Mouse (Mus musculus) CH12.LX (cell line): ENCODE measurements at regions not wholly inside any gene's neighbourhood (a gene's known extent, or its start where the extent isn't known, plus 50 kb on each side); places are given as distances from the start of the nearest gene placed in this dataset.

Experiments
- DNase-seq: peaks from one replicate; pipeline ENCODE4 v3.0.0-alpha.2; 2013; ENCODE audit errors: extremely low read depth
- H3K27ac ChIP-seq: 2 replicates; pipeline ENCODE4 v1.5.1; 2012; ENCODE audit warnings: low read depth, mild to moderate bottlenecking, control low read depth, moderate library complexity; ENCODE audit not compliant: insufficient read depth
- H3K27me3 ChIP-seq: replicated peaks from 2 replicates; pipeline ENCODE3; 2012; ENCODE audit warnings: inconsistent platforms
- H3K36me3 ChIP-seq, 2 experiments: replicated peaks in 1 of 2; 2 replicates each; pipeline versions ENCODE3 to v1.6.1; 2012; ENCODE audit warnings: inconsistent platforms in 1 of 2, low read length in 1 of 2, mild to moderate bottlenecking in 1 of 2, mixed read lengths in 1 of 2, moderate library complexity in 1 of 2; ENCODE audit not compliant: control insufficient read depth in 1 of 2, insufficient read depth in 1 of 2
- H3K4me1 ChIP-seq, 2 experiments: 2 replicates each; pipeline ENCODE4 v1.6.1; 2012; ENCODE audit warnings: inconsistent platforms in 1 of 2, moderate library complexity in 1 of 2; ENCODE audit not compliant: insufficient read depth in 2 of 2, control insufficient read depth in 1 of 2
- H3K4me2 ChIP-seq: 2 replicates; pipeline ENCODE4 v1.6.1; 2012; ENCODE audit warnings: low read depth, mild to moderate bottlenecking, control low read depth; ENCODE audit not compliant: poor library complexity, insufficient read depth, severe bottlenecking
- H3K4me3 ChIP-seq, 3 experiments: fragments of 150-350 bp in 1 of 3; sonication (generic) in 1 of 3; replicated peaks in 1 of 3; 2 replicates each; pipeline versions ENCODE3 to v1.5.1; 2011 to 2012; ENCODE audit warnings: low read depth in 2 of 3, low read length in 2 of 3, mild to moderate bottlenecking in 2 of 3, moderate library complexity in 2 of 3, control low read depth in 1 of 3, improper control_type of control experiment in 1 of 3, inconsistent platforms in 1 of 3, mixed read lengths in 1 of 3; ENCODE audit not compliant: poor library complexity in 1 of 3
- H3K79me2 ChIP-seq: replicated peaks from 2 replicates; pipeline ENCODE4 v1.6.1; 2012; ENCODE audit warnings: mild to moderate bottlenecking, moderate library complexity; ENCODE audit not compliant: control insufficient read depth, poor library complexity, insufficient read depth, severe bottlenecking; ENCODE audit errors: extremely low read depth
- H3K9ac ChIP-seq: 2 replicates; pipeline ENCODE4 v1.6.1; 2012; ENCODE audit warnings: low read depth, mild to moderate bottlenecking, control low read depth, moderate library complexity; ENCODE audit not compliant: insufficient read depth
- H3K9me3 ChIP-seq: replicated peaks from 2 replicates; pipeline ENCODE3; 2012; ENCODE audit warnings: low read length, inconsistent platforms, mixed read lengths
- CHD2 ChIP-seq: IDR thresholded peaks from 2 replicates; pipeline ENCODE4 v1.6.1; 2011; ENCODE audit warnings: low read length, improper control_type of control experiment
- CTCF ChIP-seq, 2 experiments: IDR thresholded peaks in 1 of 2; conservative IDR thresholded peaks in 1 of 2; 2 replicates each; pipeline ENCODE4 v1.5.1; 2011 to 2012; ENCODE audit warnings: low read depth in 2 of 2, low read length in 2 of 2, improper control_type of control experiment in 1 of 2, inconsistent platforms in 1 of 2, mild to moderate bottlenecking in 1 of 2, moderate library complexity in 1 of 2
- EP300 ChIP-seq: IDR thresholded peaks from 2 replicates; pipeline ENCODE4 v1.6.1; 2011; ENCODE audit warnings: low read length, improper control_type of control experiment
- IRF4 ChIP-seq: IDR thresholded peaks from 2 replicates; pipeline ENCODE4 v1.6.1; 2014; ENCODE audit warnings: low read depth, mild to moderate bottlenecking, inconsistent platforms, low read length, improper control_type of control experiment
- JUN ChIP-seq: IDR thresholded peaks from 2 replicates; pipeline ENCODE4 v1.6.1; 2011; ENCODE audit warnings: low read depth, mild to moderate bottlenecking, low read length, improper control_type of control experiment, moderate library complexity; ENCODE audit not compliant: insufficient read depth
- KAT2A ChIP-seq: IDR thresholded peaks from 2 replicates; pipeline ENCODE4 v1.6.1; 2012; ENCODE audit warnings: low read length, improper control_type of control experiment, inconsistent platforms; ENCODE audit not compliant: insufficient replicate concordance
- MAX ChIP-seq: IDR thresholded peaks from 2 replicates; pipeline ENCODE4 v1.6.1; 2011; ENCODE audit warnings: low read length, improper control_type of control experiment
- MAZ ChIP-seq: IDR thresholded peaks from 2 replicates; pipeline ENCODE4 v1.6.1; 2012; ENCODE audit warnings: low read depth, mild to moderate bottlenecking, inconsistent platforms, low read length, improper control_type of control experiment, moderate library complexity
- MEF2A ChIP-seq: IDR thresholded peaks from 2 replicates; pipeline ENCODE4 v1.6.1; 2014; ENCODE audit warnings: low read depth, mild to moderate bottlenecking, inconsistent platforms, low read length, improper control_type of control experiment, borderline replicate concordance
- MYC ChIP-seq: IDR thresholded peaks from 2 replicates; pipeline ENCODE4 v1.6.1; 2011; ENCODE audit warnings: low read depth, mild to moderate bottlenecking, improper control_type of control experiment, low read length
- NRF1 ChIP-seq: IDR thresholded peaks from 2 replicates; pipeline ENCODE4 v1.6.1; 2014; ENCODE audit warnings: low read depth, mild to moderate bottlenecking, inconsistent platforms, low read length, improper control_type of control experiment, moderate library complexity
- POLR2A ChIP-seq: IDR thresholded peaks from 2 replicates; pipeline ENCODE4 v1.6.1; 2011; ENCODE audit warnings: low read depth, mild to moderate bottlenecking, improper control_type of control experiment, low read length
- POLR2AphosphoS2 ChIP-seq: IDR thresholded peaks from 2 replicates; pipeline ENCODE4 v1.6.1; 2011; ENCODE audit warnings: low read depth, low read length, improper control_type of control experiment
- RAD21 ChIP-seq: IDR thresholded peaks from 2 replicates; pipeline ENCODE4 v1.6.1; 2011; ENCODE audit warnings: low read depth, mild to moderate bottlenecking, low read length, improper control_type of control experiment, moderate library complexity
- RCOR1 ChIP-seq: conservative IDR thresholded peaks from 2 replicates; pipeline ENCODE4 v1.6.1; 2012; ENCODE audit warnings: low read depth, mild to moderate bottlenecking, inconsistent platforms, low read length, improper control_type of control experiment
- SMC3 ChIP-seq: IDR thresholded peaks from 2 replicates; pipeline ENCODE4 v1.6.1; 2011; ENCODE audit warnings: low read depth, low read length, improper control_type of control experiment
- TBP ChIP-seq: conservative IDR thresholded peaks from 2 replicates; pipeline ENCODE4 v1.6.1; 2011; ENCODE audit warnings: low read depth, low read length, improper control_type of control experiment
- UBTF ChIP-seq: IDR thresholded peaks from 2 replicates; pipeline ENCODE4 v1.6.1; 2012; ENCODE audit warnings: low read depth, mild to moderate bottlenecking, inconsistent platforms, low read length, improper control_type of control experiment, moderate library complexity
- USF2 ChIP-seq: conservative IDR thresholded peaks from 2 replicates; pipeline ENCODE4 v1.6.1; 2011; ENCODE audit warnings: low read depth, low read length, improper control_type of control experiment
- ZC3H11A ChIP-seq: IDR thresholded peaks from 2 replicates; pipeline ENCODE4 v1.6.1; 2012; ENCODE audit warnings: low read depth, mild to moderate bottlenecking, inconsistent platforms, low read length, improper control_type of control experiment
- ZKSCAN1 ChIP-seq: IDR thresholded peaks from 2 replicates; pipeline ENCODE4 v1.6.1; 2012; ENCODE audit warnings: low read depth, inconsistent platforms, low read length, improper control_type of control experiment, borderline replicate concordance
- dilution Hi-C: fragments of 300-500 bp; cut with MboI; formaldehyde crosslinking; loops from 2 replicates; pipeline ENCODE4 v1.14.3; 2020; ENCODE audit warnings: low sequenced_read_pairs; ENCODE audit not compliant: extremely low pct_unique_long_range_greater_than_20kb, extremely low pct_ligation_motif_present
- in situ Hi-C: fragments of 300-500 bp; cut with MboI; formaldehyde crosslinking; loops from 3 replicates; pipeline ENCODE4 v1.14.3; 2019; ENCODE audit warnings: low sequenced_read_pairs, low pct_ligation_motif_present, low pct_unique_long_range_greater_than_20kb, mixed read lengths

GRCm38 (mm10) chr10:99461446-99461966, 198.5 kb downstream of the Dusp6 start (continued):
- TF ChIP-seq RAD21 (no peak), JUN (no peak), SMC3 (no peak), CHD2 (no peak), MYC (0 out of 2 replicates have a peak, but pooled peaks have one; percentile 26), IRF4 (peak; percentile 97), POLR2A (no peak), MAZ (no peak; the same call in 1 of the 2 replicates), RCOR1 (peak; percentile 83; the same call in 1 of the 2 replicates), NRF1 (no peak)

- no peaks in the 10 kb centered on the region for H3K27me3 ChIP-seq
- H3K36me3 ChIP-seq: no peaks in the 10 kb centered on the region
- peaks cover 0 to 6% of the 10 kb centered on the region in 2 experiments; a peak in 2 of 4 replicates for H3K4me1 ChIP-seq
- no peaks in the 10 kb centered on the region for H3K79me2 ChIP-seq
- DNase-seq: no peak
- no peak overlapping the region for H3K4me3 ChIP-seq
- H3K9me3 ChIP-seq: no peaks in the 10 kb centered on the region
- H3K27ac ChIP-seq: no peak overlapping the region
- dilution Hi-C loops: no loop called here
- H3K9ac ChIP-seq: no peak overlapping the region
- in situ Hi-C loops: loop anchor here (25.0 kb wide), 1 partner anchor 279 kb away; no protein-coding TSS in a partner anchor
- no peak overlapping the region for H3K4me2 ChIP-seq
- no peak for TF ChIP-seq RAD21
- no peak for TF ChIP-seq SMC3
- no peak for TF ChIP-seq MAX
- TF ChIP-seq USF2: no peak
- TF ChIP-seq CHD2: no peak
- TF ChIP-seq NRF1: no peak
- no peak for TF ChIP-seq CTCF (conservative IDR thresholded peaks at IDR 0.05 in 1 of 2, IDR thresholded peaks at IDR 0.05 in 1 of 2; ENCODE audit: low read depth in 2 of 2, low read length in 2 of 2)
- no peak for TF ChIP-seq TBP
- no peak for TF ChIP-seq RCOR1
- no peak for TF ChIP-seq ZC3H11A
- TF ChIP-seq KAT2A: no peak
- no peak for TF ChIP-seq EP300
- TF ChIP-seq UBTF: no peak
These were observed 203.7 kb downstream of the Dusp6 start for GRCm38 (mm10) chr10:99466695-99467094.

- Histone ChIP-seq H3K4me3 (no peak overlapping the region), H3K9ac (no peak overlapping the region), H3K9me3 (no peaks in the 10 kb centered on the region), H3K27ac (no peak overlapping the region), H3K36me3 (no peaks in the 10 kb centered on the region), H3K4me2 (no peak overlapping the region)
- TF ChIP-seq POLR2AphosphoS2 (no peak), ZKSCAN1 (no peak), MEF2A (no peak)
- TF ChIP-seq, all 38 proteins: peak for 0
- no peak for DNase-seq
- dilution Hi-C loops: no loop called here
- H3K4me1 ChIP-seq: peaks cover 0 to 5% of the 10 kb centered on the region in 2 experiments; a peak in 1 of 4 replicates
- H3K27me3 ChIP-seq: no peaks in the 10 kb centered on the region
- H3K79me2 ChIP-seq: no peaks in the 10 kb centered on the region
- in situ Hi-C loops: loop anchor here (25.0 kb wide), 1 partner anchor 280 kb away; no protein-coding TSS in a partner anchor
These were observed 204.3 kb downstream of the Dusp6 start for GRCm38 (mm10) chr10:99467319-99467842.
